10 mouse cellular contexts compared by ENCODE assay signal in the genomic region with DNA sequence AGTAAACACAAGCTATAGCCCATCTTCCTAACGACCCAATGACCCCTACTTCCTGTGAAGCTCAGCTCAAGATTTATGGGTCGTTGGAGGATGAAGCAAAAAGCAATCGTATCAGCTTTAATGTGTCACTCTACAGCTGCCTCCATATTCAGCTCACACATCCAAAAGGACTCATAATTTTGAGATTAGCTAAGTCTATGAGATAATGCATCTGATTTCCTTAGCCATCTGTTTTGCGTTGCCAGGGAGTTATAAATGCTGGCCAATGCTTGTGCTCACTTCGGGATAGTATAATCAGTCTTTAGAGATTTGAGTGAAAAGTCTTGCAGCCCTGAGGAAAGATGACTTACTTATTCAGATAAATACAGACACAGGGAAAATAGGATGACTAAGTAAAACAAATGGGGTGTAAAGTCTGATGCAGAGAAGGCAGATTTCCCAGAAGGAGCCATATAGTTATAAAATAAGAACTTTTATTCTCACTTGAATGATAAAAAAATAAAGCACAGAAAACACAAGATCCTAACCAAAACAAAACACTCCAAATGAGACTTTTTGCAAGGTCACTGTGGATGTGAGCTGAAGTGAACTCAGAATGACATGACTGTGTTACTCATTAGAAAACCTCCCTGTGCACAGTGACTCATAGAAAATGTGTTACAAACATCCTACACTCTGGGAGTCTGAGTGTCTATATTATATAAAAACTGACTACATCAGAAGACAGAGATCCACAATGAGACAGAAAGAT.
DNase-seq lines count a peak whose midpoint lies in the region; ATAC-seq and TF ChIP-seq lines count a peak whose summit lies in the region.
"Had no signal": no experiment of that assay in that cellular context is flagged by ENCODE, and none has a peak within 500 bp of the region (broad histone marks: within the 10 kb centered on the region; RNA-seq: fewer than 3 reads in every experiment).

No protein-coding gene starts in this region.

- no peak overlapping the region for H3K4me2 ChIP-seq in lung, embryonic 15.5 days
- H3K4me2 ChIP-seq in limb, embryonic 14.5 days (replicated peaks; ENCODE audit: low read depth, low read length, severe bottlenecking): no peak overlapping the region

- H3K27me3 ChIP-seq in lung, embryonic 15.5 days: no peaks in the 10 kb centered on the region
- no peaks in the 10 kb centered on the region for H3K27me3 ChIP-seq in limb, embryonic 14.5 days (ENCODE audit: control insufficient read depth, insufficient read depth, low read length)

- WGBS in lung, embryonic 15.5 days: 21% methylated on average over 5 of the region's 5 CpGs
- WGBS in limb, embryonic 14.5 days: 21% methylated on average over 5 of the region's 5 CpGs

- TF ChIP-seq POLR2A in limb, embryonic 14.5 days (IDR thresholded peaks at IDR 0.05; ENCODE audit: borderline replicate concordance, extremely low read depth, insufficient read depth, insufficient read length): no peak

- H3K9me3 ChIP-seq in lung, embryonic 15.5 days: no peaks in the 10 kb centered on the region
- no peaks in the 10 kb centered on the region for H3K9me3 ChIP-seq in limb, embryonic 14.5 days (ENCODE audit: control insufficient read depth, low read length)

- no peaks in the 10 kb centered on the region for H3K36me3 ChIP-seq in lung, embryonic 15.5 days
- H3K36me3 ChIP-seq in limb, embryonic 14.5 days (ENCODE audit: control insufficient read depth, insufficient read depth, low read length): no peaks in the 10 kb centered on the region

- no peak overlapping the region for H3K27ac ChIP-seq in lung, embryonic 15.5 days
- no peak overlapping the region for H3K27ac ChIP-seq in limb, embryonic 14.5 days (replicated peaks; ENCODE audit: low read depth, low read length)
- H3K27ac ChIP-seq: hindbrain, postnatal 0 days had no signal

- H3K9ac ChIP-seq in lung, embryonic 15.5 days: no peak overlapping the region
- H3K9ac ChIP-seq in limb, embryonic 14.5 days (ENCODE audit: low read depth, low read length, severe bottlenecking): no peak overlapping the region

- H3K4me3 ChIP-seq in lung, embryonic 15.5 days: no peak overlapping the region
- H3K4me3 ChIP-seq in limb, embryonic 14.5 days (replicated peaks; ENCODE audit: low read length): no peak overlapping the region

- DNase-seq in heart, adult 8-10 months (ENCODE audit: low spot score): peak; percentile 28
- no peak for DNase-seq in heart, postnatal 4 days
- no peak for DNase-seq in lung, adult 18-20 months
- peak; percentile 66 for DNase-seq in brain, adult 2 months (ENCODE audit: low read depth, low spot score)
- peak; percentile 15 for DNase-seq in limb, embryonic 14.5 days (ENCODE audit: low spot score)
- DNase-seq: cerebellum, postnatal 36 days; thymus, postnatal 4 days had no signal

- ATAC-seq in lung, embryonic 15.5 days (ENCODE audit: borderline replicate concordance, extremely low read depth, low FRiP score, low TSS enrichment): peak; percentile 79
- peak; percentile 70 for ATAC-seq in limb, embryonic 14.5 days (ENCODE audit: low FRiP score, low read depth)
- no peak for ATAC-seq in erythroblast, adult 5-6 weeks (replicated peaks; ENCODE audit: low FRiP score, poor library complexity, severe bottlenecking)
- ATAC-seq: hindbrain, postnatal 0 days had no signal

- no peaks in the 10 kb centered on the region for H3K4me1 ChIP-seq in lung, embryonic 15.5 days
- no peaks in the 10 kb centered on the region for H3K4me1 ChIP-seq in limb, embryonic 14.5 days (ENCODE audit: control insufficient read depth, insufficient read depth, low read length)

Comparison
In these comparisons a context has a peak if more than half of its experiments do, and no peak if none do; other contexts are left out.
1. DNase-seq: peak in heart, adult 8-10 months (single experiment), brain, adult 2 months (single experiment) and limb, embryonic 14.5 days (single experiment); none in heart, postnatal 4 days (single experiment) and lung, adult 18-20 months (0 of 2).